Mouse (Mus musculus) stomach, embryonic 16.5 days (tissue): ENCODE measurements at regions not wholly inside any gene's neighbourhood (a gene's known extent, or its start where the extent isn't known, plus 50 kb on each side); places are given as distances from the start of the nearest gene placed in this dataset.

Experiments
- ATAC-seq: fragments of 200-750 bp; cut with Nextera tagmentation; 2 replicates; pipeline ENCODE4 v1.8.0; 2017; ENCODE audit warnings: moderate number of reproducible peaks, moderate TSS enrichment; ENCODE audit not compliant: insufficient read depth, low FRiP score
- H3K27ac ChIP-seq: fragments of 300-500 bp; sonication (generic); 2 replicates; pipeline ENCODE4 v1.5.1; 2014; ENCODE audit warnings: low read length
- H3K27me3 ChIP-seq: fragments of 300-500 bp; sonication (generic); 2 replicates; pipeline ENCODE4 v1.6.1; 2014; ENCODE audit warnings: low read length, control low read depth, mixed read lengths; ENCODE audit not compliant: control insufficient read depth, insufficient read depth
- H3K36me3 ChIP-seq: fragments of 300-500 bp; sonication (generic); 2 replicates; pipeline ENCODE4 v1.6.1; 2014; ENCODE audit warnings: low read length; ENCODE audit not compliant: control insufficient read depth, insufficient read depth
- H3K4me1 ChIP-seq: fragments of 300-500 bp; sonication (generic); 2 replicates; pipeline ENCODE4 v1.6.1; 2014; ENCODE audit warnings: low read length, control low read depth, mixed read lengths; ENCODE audit not compliant: control insufficient read depth, insufficient read depth
- H3K4me2 ChIP-seq: fragments of 300-500 bp; sonication (generic); 2 replicates; pipeline ENCODE4 v1.6.1; 2014; ENCODE audit warnings: low read depth, low read length, mixed read lengths
- H3K4me3 ChIP-seq: fragments of 300-500 bp; sonication (generic); replicated peaks from 2 replicates; pipeline ENCODE4 v1.5.1; 2014; ENCODE audit warnings: mild to moderate bottlenecking, low read length
- H3K9ac ChIP-seq: fragments of 300-500 bp; sonication (generic); 2 replicates; pipeline ENCODE4 v1.6.1; 2014; ENCODE audit warnings: low read length
- H3K9me3 ChIP-seq: fragments of 300-500 bp; sonication (generic); replicated peaks from 2 replicates; pipeline ENCODE4 v1.6.1; 2016; ENCODE audit warnings: low read length, control low read depth; ENCODE audit not compliant: control insufficient read depth
- WGBS: fragments of 180-500 bp; shearing (Covaris S2); extraction: QIAGEN DNeasy Blood & Tissue Kit; methylation state at CpG from one replicate; pipeline ENCODE4 v1.1.7; 2014; 5-methylcytosine and 5-hydroxymethylcytosine counted together

- ATAC-seq = no peak
- Histone ChIP-seq H3K4me1 (no peaks in the 10 kb centered on the region), H3K9ac (no peak overlapping the region), H3K36me3 (no peaks in the 10 kb centered on the region), H3K27me3 (no peaks in the 10 kb centered on the region), H3K4me2 (no peak overlapping the region), H3K27ac (no peak overlapping the region), H3K9me3 (no peaks in the 10 kb centered on the region), H3K4me3 (no peak overlapping the region)
- 76% methylated on average over 7 of the region's 7 CpGs for WGBS
Observed at GRCm38 (mm10) chr14:61941682-61942081, 334.4 kb downstream of the Kcnrg start.

DNA sequence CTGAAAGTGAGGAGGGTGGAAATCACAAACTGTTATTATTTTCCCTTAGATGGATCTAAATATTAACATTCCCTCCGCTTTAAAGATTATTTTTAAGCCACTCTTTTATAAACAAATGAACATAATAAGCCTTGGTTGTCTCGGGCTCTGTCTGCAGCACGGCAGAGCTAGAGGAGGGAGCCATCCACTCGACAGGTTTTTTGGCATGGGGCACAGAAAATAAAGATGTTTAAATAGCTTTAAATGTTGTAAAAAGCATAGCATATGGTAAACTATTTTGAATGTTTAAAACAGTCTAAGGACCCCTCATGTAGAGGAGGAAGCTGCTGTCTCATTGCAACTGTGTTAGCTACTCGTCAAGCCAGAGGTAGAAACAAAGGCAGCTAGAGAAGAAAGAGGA lies 338.4 kb downstream of the Kcnrg start:
- ATAC-seq = no peak
- 31% methylated on average over 5 of the region's 5 CpGs for WGBS

GRCm38 (mm10) chr14:61949446-61949845 lies 342.2 kb downstream of the Kcnrg start:
- no peak overlapping the region for H3K27ac ChIP-seq
- no peak overlapping the region for H3K9ac ChIP-seq
- H3K4me1 ChIP-seq = peaks cover 9% of the 10 kb centered on the region; the same call in 1 of the 2 replicates
- no peak overlapping the region for H3K4me2 ChIP-seq
- H3K9me3 ChIP-seq = no peaks in the 10 kb centered on the region
- no peaks in the 10 kb centered on the region; the same call in 1 of the 2 replicates for H3K27me3 ChIP-seq
- WGBS = 39% methylated on average over 6 of the region's 6 CpGs
- no peak for ATAC-seq
- no peak overlapping the region for H3K4me3 ChIP-seq
- no peaks in the 10 kb centered on the region for H3K36me3 ChIP-seq

More for the DNA sequence above, 338.4 kb downstream of the Kcnrg start:
- Histone ChIP-seq H3K27ac (no peak overlapping the region), H3K4me2 (no peak overlapping the region), H3K36me3 (no peaks in the 10 kb centered on the region), H3K9me3 (no peaks in the 10 kb centered on the region), H3K4me1 (peaks cover 9% of the 10 kb centered on the region; the same call in 1 of the 2 replicates), H3K9ac (no peak overlapping the region), H3K4me3 (no peak overlapping the region), H3K27me3 (no peaks in the 10 kb centered on the region; the same call in 1 of the 2 replicates)

DNA sequence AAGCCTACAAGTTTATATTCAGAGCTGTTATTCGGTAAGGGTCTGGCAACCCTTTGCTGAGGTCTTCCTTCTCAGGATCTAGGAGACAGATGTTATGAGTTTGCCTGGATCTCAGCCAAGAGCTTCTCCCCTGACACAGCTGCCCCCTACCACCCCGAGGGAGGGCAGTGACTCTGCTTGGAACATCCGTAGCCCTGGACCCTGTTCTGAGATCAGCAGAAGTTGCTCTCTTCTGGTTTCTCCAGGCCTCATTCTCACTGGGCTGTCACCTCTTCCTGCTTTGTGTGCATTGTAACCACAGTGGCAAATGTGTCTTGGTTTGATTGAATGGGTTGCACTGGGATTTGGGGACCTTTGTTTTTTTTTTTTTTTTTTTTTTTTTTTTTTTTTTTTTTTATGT lies 342.4 kb upstream of the Rnaseh2b start:
- 26% methylated on average over 3 of the region's 3 CpGs for WGBS
- Histone ChIP-seq H3K4me1 (peaks cover 9% of the 10 kb centered on the region; the same call in 1 of the 2 replicates), H3K27me3 (no peaks in the 10 kb centered on the region; the same call in 1 of the 2 replicates), H3K4me2 (no peak overlapping the region), H3K4me3 (no peak overlapping the region), H3K9me3 (no peaks in the 10 kb centered on the region), H3K27ac (no peak overlapping the region), H3K9ac (no peak overlapping the region; the same call in 1 of the 2 replicates), H3K36me3 (no peaks in the 10 kb centered on the region)
- peak; percentile 37; the same call in 1 of the 2 replicates for ATAC-seq

GRCm38 (mm10) chr14:61953029-61953428 lies 339.4 kb upstream of the Rnaseh2b start:
- H3K27me3 ChIP-seq = no peaks in the 10 kb centered on the region
- H3K9ac ChIP-seq = no peak overlapping the region
- 82% methylated on average over 4 of the region's 4 CpGs for WGBS
- peaks cover 9% of the 10 kb centered on the region; the same call in 1 of the 2 replicates for H3K4me1 ChIP-seq
- no peak overlapping the region for H3K4me3 ChIP-seq
- no peaks in the 10 kb centered on the region for H3K9me3 ChIP-seq
- H3K36me3 ChIP-seq = no peaks in the 10 kb centered on the region
- ATAC-seq = no peak
- no peak overlapping the region for H3K4me2 ChIP-seq
- H3K27ac ChIP-seq = no peak overlapping the region

DNA sequence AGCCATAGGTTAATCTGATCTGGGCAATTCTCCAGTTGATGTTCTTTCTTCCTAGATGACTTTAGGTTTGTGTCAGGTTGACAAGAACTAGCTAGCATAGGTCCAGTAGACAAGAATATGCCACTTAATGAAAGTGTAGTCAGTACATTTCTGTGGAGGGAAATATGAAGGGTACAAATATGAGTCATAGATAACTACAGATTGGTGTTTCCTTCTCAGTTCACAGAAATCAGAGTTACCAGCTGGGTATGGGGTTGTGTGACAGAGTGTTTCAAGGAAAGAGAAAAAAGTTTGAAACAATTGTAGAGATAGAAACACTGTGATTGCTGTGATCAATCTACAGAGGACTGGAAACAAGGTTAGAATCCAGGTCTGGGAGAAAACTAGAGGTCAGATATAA lies 337.0 kb upstream of the Rnaseh2b start:
- Histone ChIP-seq H3K9ac (no peak overlapping the region), H3K9me3 (no peaks in the 10 kb centered on the region), H3K27me3 (no peaks in the 10 kb centered on the region), H3K27ac (no peak overlapping the region), H3K36me3 (no peaks in the 10 kb centered on the region), H3K4me1 (no peaks in the 10 kb centered on the region; the same call in 1 of the 2 replicates), H3K4me3 (no peak overlapping the region), H3K4me2 (no peak overlapping the region)
- ATAC-seq = no peak

GRCm38 (mm10) chr14:61960243-61960957 lies 332.0 kb upstream of the Rnaseh2b start:
- no peak overlapping the region for H3K4me2 ChIP-seq
- no peaks in the 10 kb centered on the region for H3K36me3 ChIP-seq
- H3K9me3 ChIP-seq = peaks cover 3% of the 10 kb centered on the region; the same call in 1 of the 2 replicates
- no peaks in the 10 kb centered on the region; the same call in 1 of the 2 replicates for H3K4me1 ChIP-seq
- ATAC-seq = no peak
- no peak overlapping the region for H3K27ac ChIP-seq
- no peak overlapping the region for H3K9ac ChIP-seq
- H3K4me3 ChIP-seq = no peak overlapping the region
- H3K27me3 ChIP-seq = no peaks in the 10 kb centered on the region
- WGBS = 59% methylated on average over 4 of the region's 4 CpGs

- WGBS = 94% methylated on average over 1 of the region's 1 CpGs
- ATAC-seq = no peak
Observed at GRCm38 (mm10) chr14:61968467-61968866, 323.9 kb upstream of the Rnaseh2b start.

DNA sequence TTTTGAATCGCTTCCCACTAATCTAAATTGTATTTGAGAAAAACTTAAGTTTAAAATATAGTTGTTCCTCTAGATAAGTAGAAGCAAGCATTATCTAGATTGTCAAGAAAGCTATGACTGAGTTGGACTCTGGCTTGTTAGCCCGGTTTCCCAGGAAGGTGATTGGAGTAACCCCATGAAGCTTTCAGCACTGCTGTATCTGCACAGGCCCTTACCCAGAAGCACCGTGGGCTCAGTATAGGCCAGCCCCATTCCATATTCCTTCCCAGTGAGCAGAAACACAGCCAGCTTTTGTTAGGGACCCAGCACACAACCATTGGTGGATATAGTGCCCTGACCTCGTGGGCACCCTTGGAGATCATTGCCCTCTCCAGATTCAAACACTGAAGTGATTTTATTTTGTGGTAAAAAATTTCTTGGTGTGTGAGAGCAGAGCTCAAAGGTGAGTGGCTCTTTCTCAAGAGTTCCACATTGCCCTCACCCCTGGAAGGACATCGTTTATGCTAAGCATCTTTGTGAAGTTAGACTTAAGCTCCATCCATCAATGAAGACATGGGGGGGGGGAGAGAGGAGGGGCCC lies 323.3 kb upstream of the Rnaseh2b start:
- WGBS = 71% methylated on average over 5 of the region's 5 CpGs
- no peak for ATAC-seq
- Histone ChIP-seq H3K27ac (no peak overlapping the region), H3K4me1 (no peaks in the 10 kb centered on the region), H3K4me3 (no peak overlapping the region), H3K9ac (no peak overlapping the region), H3K9me3 (no peaks in the 10 kb centered on the region), H3K4me2 (no peak overlapping the region), H3K36me3 (no peaks in the 10 kb centered on the region), H3K27me3 (no peaks in the 10 kb centered on the region)

More at GRCm38 (mm10) chr14:61968467-61968866, 323.9 kb upstream of the Rnaseh2b start:
- no peaks in the 10 kb centered on the region for H3K36me3 ChIP-seq
- H3K4me2 ChIP-seq = no peak overlapping the region
- no peaks in the 10 kb centered on the region for H3K9me3 ChIP-seq
- H3K4me1 ChIP-seq = no peaks in the 10 kb centered on the region
- H3K4me3 ChIP-seq = no peak overlapping the region
- no peak overlapping the region for H3K27ac ChIP-seq
- no peaks in the 10 kb centered on the region for H3K27me3 ChIP-seq
- no peak overlapping the region for H3K9ac ChIP-seq
